Mouse (Mus musculus): ENCODE measurements around the gene Hmga2. TPM values are rescaled to one million over a fixed set of nuclear protein-coding genes. Genes with fewer than 3 reads are reported as not detected.

The Hmga2 gene
- polyA plus RNA-seq, 1 experiment from 2014 or later, result 195 TPM

GRCm38 (mm10) chr10:120418738-120419523, 57.3 kb downstream of the Hmga2 start:
- ATAC-seq (ENCODE audit: insufficient number of reproducible peaks, low FRiP score, low TSS enrichment, low read depth), result no peak
- Histone ChIP-seq H3K4me1 (ENCODE audit: control insufficient read depth, insufficient read depth, low read length) (peaks cover 64% of the 10 kb centered on the region), H3K4me2 (ENCODE audit: low read depth, severe bottlenecking) (peak overlapping the region; percentile 12; the same call in 1 of the 2 replicates), H3K27me3 (ENCODE audit: control insufficient read depth, insufficient read depth, low read length) (no peaks in the 10 kb centered on the region), H3K27ac (replicated peaks; ENCODE audit: low read depth, low read length) (peak overlapping the region; percentile 32), H3K4me3 (ENCODE audit: low read depth, low read length) (no peak overlapping the region), H3K36me3 (ENCODE audit: control insufficient read depth, insufficient read depth, low read length) (peaks cover 13% of the 10 kb centered on the region), H3K9ac (ENCODE audit: low read length) (no peak overlapping the region), H3K9me3 (ENCODE audit: control insufficient read depth, low read length) (no peaks in the 10 kb centered on the region)
- 12% methylated on average over 16 of the region's 16 CpGs for WGBS
- DNase-seq (ENCODE audit: low spot score), result no peak

- DNase-seq (ENCODE audit: low spot score), result no peak
Observed at GRCm38 (mm10) chr10:120418211-120418610, 58.1 kb downstream of the Hmga2 start.

GRCm38 (mm10) chr10:120417488-120418118, 58.7 kb downstream of the Hmga2 start:
- 7% methylated on average over 7 of the region's 7 CpGs for WGBS
- peak; percentile 66 for DNase-seq (ENCODE audit: low spot score)

More at GRCm38 (mm10) chr10:120418211-120418610, 58.1 kb downstream of the Hmga2 start:
- H3K4me1 ChIP-seq (ENCODE audit: control insufficient read depth, insufficient read depth, low read length), result peaks cover 58% of the 10 kb centered on the region
- no peak overlapping the region for H3K4me3 ChIP-seq (ENCODE audit: low read depth, low read length)
- no peaks in the 10 kb centered on the region for H3K9me3 ChIP-seq (ENCODE audit: control insufficient read depth, low read length)
- H3K4me2 ChIP-seq (ENCODE audit: low read depth, severe bottlenecking), result peak overlapping the region; percentile 12
- H3K27ac ChIP-seq (replicated peaks; ENCODE audit: low read depth, low read length), result peak overlapping the region; percentile 92
- H3K27me3 ChIP-seq (ENCODE audit: control insufficient read depth, insufficient read depth, low read length), result no peaks in the 10 kb centered on the region
- H3K9ac ChIP-seq (ENCODE audit: low read length), result no peak overlapping the region
- WGBS, result 16% methylated on average over 7 of the region's 7 CpGs
- H3K36me3 ChIP-seq (ENCODE audit: control insufficient read depth, insufficient read depth, low read length), result peaks cover 13% of the 10 kb centered on the region
- ATAC-seq (ENCODE audit: insufficient number of reproducible peaks, low FRiP score, low TSS enrichment, low read depth), result peak; percentile 49; the same call in 1 of the 2 replicates

GRCm38 (mm10) chr10:120417116-120417487, 59.2 kb downstream of the Hmga2 start:
- Histone ChIP-seq H3K4me2 (ENCODE audit: low read depth, severe bottlenecking) (no peak overlapping the region), H3K4me3 (ENCODE audit: low read depth, low read length) (no peak overlapping the region), H3K9ac (ENCODE audit: low read length) (no peak overlapping the region), H3K27me3 (ENCODE audit: control insufficient read depth, insufficient read depth, low read length) (no peaks in the 10 kb centered on the region), H3K27ac (replicated peaks; ENCODE audit: low read depth, low read length) (peak overlapping the region; percentile 92), H3K36me3 (ENCODE audit: control insufficient read depth, insufficient read depth, low read length) (peaks cover 11% of the 10 kb centered on the region), H3K4me1 (ENCODE audit: control insufficient read depth, insufficient read depth, low read length) (peaks cover 50% of the 10 kb centered on the region), H3K9me3 (ENCODE audit: control insufficient read depth, low read length) (no peaks in the 10 kb centered on the region)
- ATAC-seq (ENCODE audit: insufficient number of reproducible peaks, low FRiP score, low TSS enrichment, low read depth) (no peak), DNase-seq (ENCODE audit: low spot score) (no peak)
- WGBS, result 20% methylated on average over 5 of the region's 5 CpGs

More at GRCm38 (mm10) chr10:120417488-120418118, 58.7 kb downstream of the Hmga2 start:
- Histone ChIP-seq H3K4me3 (ENCODE audit: low read depth, low read length) (no peak overlapping the region), H3K9ac (ENCODE audit: low read length) (no peak overlapping the region), H3K9me3 (ENCODE audit: control insufficient read depth, low read length) (no peaks in the 10 kb centered on the region), H3K4me1 (ENCODE audit: control insufficient read depth, insufficient read depth, low read length) (peaks cover 55% of the 10 kb centered on the region), H3K27me3 (ENCODE audit: control insufficient read depth, insufficient read depth, low read length) (no peaks in the 10 kb centered on the region), H3K36me3 (ENCODE audit: control insufficient read depth, insufficient read depth, low read length) (peaks cover 11% of the 10 kb centered on the region), H3K27ac (replicated peaks; ENCODE audit: low read depth, low read length) (peak overlapping the region; percentile 92), H3K4me2 (ENCODE audit: low read depth, severe bottlenecking) (peak overlapping the region; percentile 29)
- ATAC-seq (ENCODE audit: insufficient number of reproducible peaks, low FRiP score, low TSS enrichment, low read depth), result peak; percentile 67; the same call in 1 of the 2 replicates

GRCm38 (mm10) chr10:120416628-120417027, 59.6 kb downstream of the Hmga2 start:
- Histone ChIP-seq H3K27me3 (ENCODE audit: control insufficient read depth, insufficient read depth, low read length) (no peaks in the 10 kb centered on the region), H3K36me3 (ENCODE audit: control insufficient read depth, insufficient read depth, low read length) (peaks cover 11% of the 10 kb centered on the region), H3K9ac (ENCODE audit: low read length) (no peak overlapping the region), H3K4me3 (ENCODE audit: low read depth, low read length) (no peak overlapping the region), H3K27ac (replicated peaks; ENCODE audit: low read depth, low read length) (peak overlapping the region; percentile 92), H3K4me2 (ENCODE audit: low read depth, severe bottlenecking) (no peak overlapping the region), H3K9me3 (ENCODE audit: control insufficient read depth, low read length) (no peaks in the 10 kb centered on the region), H3K4me1 (ENCODE audit: control insufficient read depth, insufficient read depth, low read length) (peaks cover 49% of the 10 kb centered on the region)
- 79% methylated on average over 12 of the region's 12 CpGs for WGBS
- ATAC-seq (ENCODE audit: insufficient number of reproducible peaks, low FRiP score, low TSS enrichment, low read depth) (no peak), DNase-seq (ENCODE audit: low spot score) (no peak)

- Histone ChIP-seq H3K27me3 (ENCODE audit: control insufficient read depth, insufficient read depth, low read length) (no peaks in the 10 kb centered on the region), H3K27ac (replicated peaks; ENCODE audit: low read depth, low read length) (no peak overlapping the region), H3K9ac (ENCODE audit: low read length) (no peak overlapping the region), H3K36me3 (ENCODE audit: control insufficient read depth, insufficient read depth, low read length) (peaks cover 10% of the 10 kb centered on the region), H3K4me1 (ENCODE audit: control insufficient read depth, insufficient read depth, low read length) (peaks cover 24% of the 10 kb centered on the region), H3K4me3 (ENCODE audit: low read depth, low read length) (no peak overlapping the region), H3K9me3 (ENCODE audit: control insufficient read depth, low read length) (no peaks in the 10 kb centered on the region), H3K4me2 (ENCODE audit: low read depth, severe bottlenecking) (no peak overlapping the region)
- WGBS, result 69% methylated on average over 5 of the region's 5 CpGs
- ATAC-seq (ENCODE audit: insufficient number of reproducible peaks, low FRiP score, low TSS enrichment, low read depth) (no peak), DNase-seq (ENCODE audit: low spot score) (no peak)
Observed at GRCm38 (mm10) chr10:120412215-120412614, 64.1 kb downstream of the Hmga2 start.

GRCm38 (mm10) chr10:120410958-120411357, 65.3 kb downstream of the Hmga2 start:
- H3K4me2 ChIP-seq (ENCODE audit: low read depth, severe bottlenecking), result no peak overlapping the region
- peaks cover 9% of the 10 kb centered on the region for H3K36me3 ChIP-seq (ENCODE audit: control insufficient read depth, insufficient read depth, low read length)
- H3K9me3 ChIP-seq (ENCODE audit: control insufficient read depth, low read length), result no peaks in the 10 kb centered on the region
- WGBS, result 84% methylated on average over 4 of the region's 4 CpGs
- H3K9ac ChIP-seq (ENCODE audit: low read length), result no peak overlapping the region
- no peak overlapping the region for H3K27ac ChIP-seq (replicated peaks; ENCODE audit: low read depth, low read length)
- no peak overlapping the region for H3K4me3 ChIP-seq (ENCODE audit: low read depth, low read length)
- no peaks in the 10 kb centered on the region for H3K27me3 ChIP-seq (ENCODE audit: control insufficient read depth, insufficient read depth, low read length)
- DNase-seq (ENCODE audit: low spot score) (no peak), ATAC-seq (ENCODE audit: insufficient number of reproducible peaks, low FRiP score, low TSS enrichment, low read depth) (no peak)
- H3K4me1 ChIP-seq (ENCODE audit: control insufficient read depth, insufficient read depth, low read length), result peaks cover 15% of the 10 kb centered on the region; the same call in 1 of the 2 replicates

GRCm38 (mm10) chr10:120409131-120409530, 67.1 kb downstream of the Hmga2 start:
- Histone ChIP-seq H3K27ac (replicated peaks; ENCODE audit: low read depth, low read length) (no peak overlapping the region), H3K36me3 (ENCODE audit: control insufficient read depth, insufficient read depth, low read length) (no peaks in the 10 kb centered on the region; the same call in 1 of the 2 replicates)
- no peak for DNase-seq (ENCODE audit: low spot score)

More at GRCm38 (mm10) chr10:120409131-120409530, 67.1 kb downstream of the Hmga2 start:
- ATAC-seq (ENCODE audit: insufficient number of reproducible peaks, low FRiP score, low TSS enrichment, low read depth), result no peak
- Histone ChIP-seq H3K9me3 (ENCODE audit: control insufficient read depth, low read length) (no peaks in the 10 kb centered on the region), H3K4me3 (ENCODE audit: low read depth, low read length) (no peak overlapping the region), H3K27me3 (ENCODE audit: control insufficient read depth, insufficient read depth, low read length) (no peaks in the 10 kb centered on the region), H3K9ac (ENCODE audit: low read length) (no peak overlapping the region), H3K4me2 (ENCODE audit: low read depth, severe bottlenecking) (no peak overlapping the region), H3K4me1 (ENCODE audit: control insufficient read depth, insufficient read depth, low read length) (peaks cover 18% of the 10 kb centered on the region; the same call in 1 of the 2 replicates)
- 79% methylated on average over 9 of the region's 9 CpGs for WGBS

Measured in limb, embryonic 11.5 days (tissue).